Mouse (Mus musculus): ENCODE measurements around the gene Slit2.

The Slit2 gene

GRCm38 (mm10) chr5:48225500-48225899, 242.6 kb downstream of the Slit2 start:
- DNase-seq (ENCODE audit: low read depth, low spot score), result no peak

- no peak for DNase-seq (ENCODE audit: low read depth, low spot score)
These were observed 247.6 kb downstream of the Slit2 start for GRCm38 (mm10) chr5:48230430-48231080.

GRCm38 (mm10) chr5:48234728-48235127, 251.8 kb downstream of the Slit2 start:
- DNase-seq (ENCODE audit: low read depth, low spot score), result no peak

GRCm38 (mm10) chr5:48235270-48235669, 252.3 kb downstream of the Slit2 start:
- no peak for DNase-seq (ENCODE audit: low read depth, low spot score)

GRCm38 (mm10) chr5:48240751-48241150, 257.8 kb downstream of the Slit2 start:
- peak; percentile 55 for DNase-seq (ENCODE audit: low read depth, low spot score)

GRCm38 (mm10) chr5:48248327-48248726, 265.4 kb downstream of the Slit2 start:
- DNase-seq (ENCODE audit: low read depth, low spot score), result no peak

- no peak for DNase-seq (ENCODE audit: low read depth, low spot score)
These were observed 294.6 kb downstream of the Slit2 start for GRCm38 (mm10) chr5:48277561-48277960.

- no peak for DNase-seq (ENCODE audit: low read depth, low spot score)
These were observed 318.2 kb downstream of the Slit2 start for GRCm38 (mm10) chr5:48301186-48301585.

GRCm38 (mm10) chr5:48315057-48315602, 332.2 kb downstream of the Slit2 start:
- DNase-seq (ENCODE audit: low read depth, low spot score), result no peak

GRCm38 (mm10) chr5:48320597-48320996, 337.7 kb downstream of the Slit2 start:
- no peak for DNase-seq (ENCODE audit: low read depth, low spot score)

GRCm38 (mm10) chr5:48326221-48326620, 343.3 kb downstream of the Slit2 start:
- DNase-seq (ENCODE audit: low read depth, low spot score), result peak; percentile 62

- DNase-seq (ENCODE audit: low read depth, low spot score), result no peak
These were observed 344.7 kb downstream of the Slit2 start, which contains the start of gene 5730480H06Rik for GRCm38 (mm10) chr5:48327652-48328051. Gene 5730480H06Rik, plus strand, starts transcription at chr5:48327952.

GRCm38 (mm10) chr5:48329751-48330150, 346.8 kb downstream of the Slit2 start:
- no peak for DNase-seq (ENCODE audit: low read depth, low spot score)

GRCm38 (mm10) chr5:48330817-48331216, 347.9 kb downstream of the Slit2 start:
- DNase-seq (ENCODE audit: low read depth, low spot score), result no peak

GRCm38 (mm10) chr5:48331441-48331840, 348.5 kb downstream of the Slit2 start:
- DNase-seq (ENCODE audit: low read depth, low spot score), result peak; percentile 28

GRCm38 (mm10) chr5:48333407-48333806, 350.5 kb downstream of the Slit2 start:
- no peak for DNase-seq (ENCODE audit: low read depth, low spot score)

GRCm38 (mm10) chr5:48333884-48334513, 351.1 kb downstream of the Slit2 start:
- DNase-seq (ENCODE audit: low read depth, low spot score), result peak; percentile 4

- DNase-seq (ENCODE audit: low read depth, low spot score), result no peak
These were observed 358.0 kb downstream of the Slit2 start for GRCm38 (mm10) chr5:48340808-48341433.

GRCm38 (mm10) chr5:48345095-48345982, 362.4 kb downstream of the Slit2 start:
- peak; percentile 17 for DNase-seq (ENCODE audit: low read depth, low spot score)

- no peak for DNase-seq (ENCODE audit: low read depth, low spot score)
These were observed 363.2 kb downstream of the Slit2 start for GRCm38 (mm10) chr5:48345983-48346648.

- no peak for DNase-seq (ENCODE audit: low read depth, low spot score)
These were observed 366.4 kb downstream of the Slit2 start for GRCm38 (mm10) chr5:48349309-48349708.
